Mouse (Mus musculus): ENCODE results near the gene Wrb.

- TF ChIP-seq CTCF (IDR thresholded peaks at IDR 0.05; ENCODE audit: control insufficient read depth, insufficient read depth, insufficient replicate concordance, low read depth, low read length): no peak
- TF ChIP-seq POLR2A (IDR thresholded peaks at IDR 0.05; ENCODE audit: control insufficient read depth, low read depth, low read length): no peak
These were observed 30.2 kb downstream of the Wrb start for GRCm38 (mm10) chr16:96175399-96175798.
